8 mouse cellular contexts compared by ENCODE assay signal in genomic region chr3:97900516-97901490, GRCm38 (mm10). TPM values are rescaled to one million over a fixed set of nuclear protein-coding genes. Genes with fewer than 3 reads are reported as not detected.
A peak's percentile ranks its signal among the peaks of the same experiment; 100 is the strongest.
DNase-seq lines count a peak whose midpoint lies in the region; ATAC-seq and TF ChIP-seq lines count a peak whose summit lies in the region.

Gene Sec22b (plus strand): TSS chr3:97901190.

- H3K9me3 ChIP-seq in embryonic facial prominence, embryonic 14.5 days (ENCODE audit: control insufficient read depth, low read length) = no peaks in the 10 kb centered on the region
- H3K9me3 ChIP-seq in limb, embryonic 13.5 days = no peaks in the 10 kb centered on the region
- no peaks in the 10 kb centered on the region for H3K9me3 ChIP-seq in midbrain, embryonic 16.5 days (replicated peaks; ENCODE audit: control insufficient read depth, low read length, poor library complexity, severe bottlenecking)

- no peaks in the 10 kb centered on the region for H3K27me3 ChIP-seq in embryonic facial prominence, embryonic 14.5 days (replicated peaks; ENCODE audit: control insufficient read depth, insufficient read depth, low read length)
- H3K27me3 ChIP-seq in heart, adult 2 months (ENCODE audit: control insufficient read depth, insufficient read depth, low read length) = no peaks in the 10 kb centered on the region
- H3K27me3 ChIP-seq in limb, embryonic 13.5 days = no peaks in the 10 kb centered on the region
- no peaks in the 10 kb centered on the region for H3K27me3 ChIP-seq in midbrain, embryonic 16.5 days (ENCODE audit: control insufficient read depth, insufficient read depth, low read depth, low read length)

- H3K4me3 ChIP-seq in embryonic facial prominence, embryonic 14.5 days (ENCODE audit: low read depth, low read length) = peak within 1 kb of the TSS; percentile 90
- H3K4me3 ChIP-seq in heart, adult 2 months = peak within 1 kb of the TSS; percentile 93
- peak within 1 kb of the TSS; percentile 99 for H3K4me3 ChIP-seq in limb, embryonic 13.5 days
- H3K4me3 ChIP-seq in midbrain, embryonic 16.5 days (ENCODE audit: low read depth, low read length) = peak within 1 kb of the TSS; percentile 98

- peak within 1 kb of the TSS; percentile 97 for H3K9ac ChIP-seq in embryonic facial prominence, embryonic 14.5 days (ENCODE audit: low read depth, low read length)
- peak within 1 kb of the TSS; percentile 100 for H3K9ac ChIP-seq in heart, adult 2 months (ENCODE audit: low read depth, low read length)
- peak within 1 kb of the TSS; percentile 96 for H3K9ac ChIP-seq in limb, embryonic 13.5 days
- H3K9ac ChIP-seq in midbrain, embryonic 16.5 days (ENCODE audit: low read depth, low read length) = peak within 1 kb of the TSS; percentile 97

- peak; percentile 91 for ATAC-seq in embryonic facial prominence, embryonic 14.5 days (ENCODE audit: low read depth)
- peak; percentile 84 for ATAC-seq in limb, embryonic 13.5 days (ENCODE audit: low FRiP score, low read depth)
- peak; percentile 88 for ATAC-seq in midbrain, embryonic 16.5 days

- peak; percentile 94 for TF ChIP-seq POLR2A in heart, adult 2 months (IDR thresholded peaks at IDR 0.05; ENCODE audit: insufficient read depth, low read depth, low read length)

- TF ChIP-seq CTCF in heart, adult 2 months (IDR thresholded peaks at IDR 0.05) = no peak

- H3K4me1 ChIP-seq in embryonic facial prominence, embryonic 14.5 days (ENCODE audit: control insufficient read depth, insufficient read depth, low read length) = peaks cover 18% of the 10 kb centered on the region
- peaks cover 6% of the 10 kb centered on the region for H3K4me1 ChIP-seq in heart, adult 2 months (ENCODE audit: control insufficient read depth, insufficient read depth, low read length)
- peaks cover 18% of the 10 kb centered on the region for H3K4me1 ChIP-seq in limb, embryonic 13.5 days
- peaks cover 19% of the 10 kb centered on the region for H3K4me1 ChIP-seq in midbrain, embryonic 16.5 days (ENCODE audit: control insufficient read depth, insufficient read depth, low read length)

- peaks cover 5% of the 10 kb centered on the region for H3K79me2 ChIP-seq in heart, adult 2 months (replicated peaks; ENCODE audit: control insufficient read depth, insufficient read depth, low read length)

- H3K4me2 ChIP-seq in embryonic facial prominence, embryonic 14.5 days (ENCODE audit: low read depth, low read length) = peak within 1 kb of the TSS; percentile 77
- H3K4me2 ChIP-seq in limb, embryonic 13.5 days (replicated peaks) = peak within 1 kb of the TSS; percentile 93
- H3K4me2 ChIP-seq in midbrain, embryonic 16.5 days (ENCODE audit: low read length) = peak within 1 kb of the TSS; percentile 84

- peak; percentile 96 for DNase-seq in 3T3-L1 (ENCODE audit: low read depth, low spot score)
- DNase-seq in adrenal gland, postnatal 4 days (ENCODE audit: low spot score in 2 of 2) = peak; percentile 55 to 74
- DNase-seq in embryonic facial prominence, embryonic 14.5 days (ENCODE audit: low spot score) = peak; percentile 95
- DNase-seq in heart, adult 2 months = peak; percentile 91
- DNase-seq in kidney, adult 8-10 months = peak; percentile 91 to 96
- DNase-seq in spleen, postnatal 10 days (ENCODE audit: low spot score in 2 of 2) = peak; percentile 78 to 86

- 0 out of 2 replicates have a peak, but pooled peaks have one; percentile 35 for TF ChIP-seq EP300 in heart, adult 2 months (IDR thresholded peaks at IDR 0.05; ENCODE audit: insufficient read depth, low read depth, low read length)

- 7% methylated on average over 35 of the region's 41 CpGs for WGBS in embryonic facial prominence, embryonic 14.5 days
- WGBS in heart, adult 2 months = 5% methylated on average over 41 of the region's 41 CpGs
- WGBS in limb, embryonic 13.5 days = 1% methylated on average over 41 of the region's 41 CpGs
- WGBS in midbrain, embryonic 16.5 days = 5% methylated on average over 41 of the region's 41 CpGs

- intact Hi-C loops in heart, adult 2 months (cut with DNase I) = no loop called here

- peak within 1 kb of the TSS; percentile 65 for H3K27ac ChIP-seq in embryonic facial prominence, embryonic 14.5 days (replicated peaks; ENCODE audit: low read depth, low read length)
- peak within 1 kb of the TSS; percentile 92 for H3K27ac ChIP-seq in heart, adult 2 months
- peak within 1 kb of the TSS; percentile 33; the same call in 1 of the 2 replicates for H3K27ac ChIP-seq in limb, embryonic 13.5 days
- peak within 1 kb of the TSS; percentile 68; the same call in 1 of the 2 replicates for H3K27ac ChIP-seq in midbrain, embryonic 16.5 days (ENCODE audit: low read length)

- no peaks in the 10 kb centered on the region for H3K36me3 ChIP-seq in embryonic facial prominence, embryonic 14.5 days (ENCODE audit: control insufficient read depth, insufficient read depth, low read length)
- H3K36me3 ChIP-seq in heart, adult 2 months (ENCODE audit: control insufficient read depth, insufficient read depth, low read length) = peaks cover 4% of the 10 kb centered on the region
- no peaks in the 10 kb centered on the region for H3K36me3 ChIP-seq in limb, embryonic 13.5 days
- H3K36me3 ChIP-seq in midbrain, embryonic 16.5 days (ENCODE audit: control insufficient read depth, insufficient read depth, low read length) = no peaks in the 10 kb centered on the region

RNA-seq across cellular contexts. Expression of gene Sec22b, which starts in this region (rescaled TPM):
- total RNA-seq in adrenal gland, postnatal 4 days (2021) = 100 to 1,000 TPM; 123 TPM
- polyA plus RNA-seq in embryonic facial prominence, embryonic 14.5 days (2014; fragmentation: Nextera tagmentation; extraction: Ambion mirVana) = 187 and 194 TPM in 2 replicates
- 10 to 100 TPM; 44.9 to 51.8 TPM for total RNA-seq in heart, adult 2 months (2021)
- polyA plus RNA-seq in heart, adult 2 months (2012; rRNA removed) = 17.6 and 36.3 TPM in 2 replicates
- 157 and 165 TPM in 2 replicates for polyA plus RNA-seq in limb, embryonic 13.5 days (2015; fragmentation: Nextera tagmentation; extraction: Ambion mirVana)
- 86.9 and 94.8 TPM in 2 replicates for polyA plus RNA-seq in midbrain, embryonic 16.5 days (2015; fragmentation: Nextera tagmentation; extraction: Ambion mirVana)

Comparison
In these comparisons a context has a peak if more than half of its experiments do, and no peak if none do; other contexts are left out.
1. Peak in every context shown above with its lines: DNase-seq, ATAC-seq, H3K4me3 ChIP-seq and H3K27ac ChIP-seq.
2. H3K27ac ChIP-seq: peak in every context shown above with its lines; median percentile 92 in heart, adult 2 months; 68 in midbrain, embryonic 16.5 days; 65 in embryonic facial prominence, embryonic 14.5 days; 33 in limb, embryonic 13.5 days.